ENCODE assay signal across 13 mouse cellular contexts in genomic region chr17:12412181-12412890, GRCm38 (mm10). TPM values are rescaled to one million over a fixed set of nuclear protein-coding genes. Genes with fewer than 3 reads are reported as not detected.
DNase-seq lines count a peak whose midpoint lies in the region; ATAC-seq and TF ChIP-seq lines count a peak whose summit lies in the region.
"Had no signal": no experiment of that assay in that cellular context is flagged by ENCODE, and none has a peak within 500 bp of the region (broad histone marks: within the 10 kb centered on the region; RNA-seq: fewer than 3 reads in every experiment).

No protein-coding gene starts in this region.

- H3K27me3 ChIP-seq in heart, postnatal 0 days (ENCODE audit: control insufficient read depth, insufficient read depth, low read length): no peaks in the 10 kb centered on the region
- H3K27me3 ChIP-seq in limb, embryonic 11.5 days (ENCODE audit: control insufficient read depth, insufficient read depth, low read length): no peaks in the 10 kb centered on the region
- no peaks in the 10 kb centered on the region for H3K27me3 ChIP-seq in stomach, embryonic 16.5 days (ENCODE audit: control insufficient read depth, insufficient read depth, low read length)
- no peaks in the 10 kb centered on the region for H3K27me3 ChIP-seq in hindbrain, embryonic 11.5 days (ENCODE audit: control insufficient read depth, insufficient read depth, low read length)
- H3K27me3 ChIP-seq: forebrain, embryonic 13.5 days; intestine, embryonic 15.5 days; midbrain, embryonic 12.5 days; Patski had no signal

- no peak for TF ChIP-seq EP300 in heart, postnatal 0 days (IDR thresholded peaks at IDR 0.05; ENCODE audit: low read depth)

- peak; percentile 66 for ATAC-seq in heart, postnatal 0 days (ENCODE audit: insufficient read depth, low read depth)
- ATAC-seq in limb, embryonic 11.5 days (ENCODE audit: insufficient number of reproducible peaks, low FRiP score, low TSS enrichment, low read depth): no peak
- ATAC-seq in stomach, embryonic 16.5 days (ENCODE audit: insufficient read depth, low FRiP score): peak; percentile 45; the same call in 1 of the 2 replicates
- ATAC-seq in hindbrain, embryonic 11.5 days (ENCODE audit: low FRiP score): no peak
- ATAC-seq: forebrain, embryonic 13.5 days; intestine, embryonic 15.5 days; Patski had no signal

- H3K9me3 ChIP-seq in heart, postnatal 0 days (replicated peaks; ENCODE audit: control insufficient read depth, low read length): no peaks in the 10 kb centered on the region
- no peaks in the 10 kb centered on the region for H3K9me3 ChIP-seq in limb, embryonic 11.5 days (ENCODE audit: control insufficient read depth, low read length)
- H3K9me3 ChIP-seq in stomach, embryonic 16.5 days (replicated peaks; ENCODE audit: control insufficient read depth, low read length): no peaks in the 10 kb centered on the region
- no peaks in the 10 kb centered on the region for H3K9me3 ChIP-seq in hindbrain, embryonic 11.5 days (ENCODE audit: control insufficient read depth, low read length)
- H3K9me3 ChIP-seq: forebrain, embryonic 13.5 days; intestine, embryonic 15.5 days; midbrain, embryonic 12.5 days had no signal

- H3K36me3 ChIP-seq in heart, postnatal 0 days (replicated peaks; ENCODE audit: control insufficient read depth, insufficient read depth, low read length): no peaks in the 10 kb centered on the region
- no peaks in the 10 kb centered on the region for H3K36me3 ChIP-seq in limb, embryonic 11.5 days (ENCODE audit: control insufficient read depth, insufficient read depth, low read length)
- H3K36me3 ChIP-seq in stomach, embryonic 16.5 days (ENCODE audit: control insufficient read depth, insufficient read depth, low read length): no peaks in the 10 kb centered on the region
- no peaks in the 10 kb centered on the region for H3K36me3 ChIP-seq in hindbrain, embryonic 11.5 days (ENCODE audit: control insufficient read depth, insufficient read depth, low read length)
- H3K36me3 ChIP-seq: intestine, embryonic 15.5 days; midbrain, embryonic 12.5 days had no signal

- H3K9ac ChIP-seq in heart, postnatal 0 days (replicated peaks; ENCODE audit: low read depth, low read length): no peak overlapping the region
- no peak overlapping the region for H3K9ac ChIP-seq in limb, embryonic 11.5 days (ENCODE audit: low read length)
- H3K9ac ChIP-seq in stomach, embryonic 16.5 days (ENCODE audit: low read length): 0 out of 2 replicates have a peak overlapping the region, but pooled peaks have one; percentile 7
- no peak overlapping the region for H3K9ac ChIP-seq in hindbrain, embryonic 11.5 days (ENCODE audit: low read depth, low read length)
- H3K9ac ChIP-seq: forebrain, embryonic 13.5 days; intestine, embryonic 15.5 days; midbrain, embryonic 12.5 days had no signal

- WGBS in heart, postnatal 0 days: 39% methylated on average over 10 of the region's 10 CpGs
- 46% methylated on average over 10 of the region's 10 CpGs for WGBS in limb, embryonic 11.5 days
- WGBS in stomach, embryonic 16.5 days: 55% methylated on average over 10 of the region's 10 CpGs
- 68% methylated on average over 10 of the region's 10 CpGs for WGBS in hindbrain, embryonic 11.5 days

- TF ChIP-seq CTCF in heart, postnatal 0 days (IDR thresholded peaks at IDR 0.05; ENCODE audit: low read depth): no peak

- peak; percentile 98 for DNase-seq in heart, adult 11 months
- no peak for DNase-seq in heart, postnatal 4 days
- DNase-seq in heart, postnatal 0 days (ENCODE audit: low spot score): peak; percentile 63
- peak; percentile 41 for DNase-seq in limb, embryonic 11.5 days (ENCODE audit: low spot score)
- no peak for DNase-seq in frontal cortex, postnatal 25 days (ENCODE audit: low spot score in 2 of 2)
- no peak for DNase-seq in thymus, postnatal 14 days
- DNase-seq in hindbrain, embryonic 11.5 days (ENCODE audit: low spot score): no peak
- DNase-seq: thymus, postnatal 4 days had no signal

- no peak overlapping the region for H3K4me3 ChIP-seq in heart, postnatal 0 days (ENCODE audit: low read depth, low read length)
- H3K4me3 ChIP-seq in limb, embryonic 11.5 days (ENCODE audit: low read depth, low read length): no peak overlapping the region
- H3K4me3 ChIP-seq in stomach, embryonic 16.5 days (replicated peaks; ENCODE audit: low read length): no peak overlapping the region
- H3K4me3 ChIP-seq in hindbrain, embryonic 11.5 days (ENCODE audit: low read depth, low read length): no peak overlapping the region
- H3K4me3 ChIP-seq: forebrain, embryonic 13.5 days; intestine, embryonic 15.5 days; midbrain, embryonic 12.5 days had no signal

- H3K4me2 ChIP-seq in heart, postnatal 0 days (ENCODE audit: low read depth, low read length): no peak overlapping the region
- H3K4me2 ChIP-seq in limb, embryonic 11.5 days (ENCODE audit: low read depth, severe bottlenecking): no peak overlapping the region
- H3K4me2 ChIP-seq in stomach, embryonic 16.5 days (ENCODE audit: low read depth, low read length): no peak overlapping the region
- no peak overlapping the region for H3K4me2 ChIP-seq in hindbrain, embryonic 11.5 days (replicated peaks; ENCODE audit: low read depth, low read length)
- H3K4me2 ChIP-seq: forebrain, embryonic 13.5 days; intestine, embryonic 15.5 days; midbrain, embryonic 12.5 days had no signal

- peaks cover 9% of the 10 kb centered on the region; the same call in 1 of the 2 replicates for H3K4me1 ChIP-seq in heart, postnatal 0 days (ENCODE audit: control insufficient read depth, insufficient read depth)
- peaks cover 15% of the 10 kb centered on the region for H3K4me1 ChIP-seq in limb, embryonic 11.5 days (ENCODE audit: control insufficient read depth, insufficient read depth, low read length)
- H3K4me1 ChIP-seq in stomach, embryonic 16.5 days (ENCODE audit: control insufficient read depth, insufficient read depth, low read length): peaks cover 15% of the 10 kb centered on the region
- no peaks in the 10 kb centered on the region for H3K4me1 ChIP-seq in hindbrain, embryonic 11.5 days (replicated peaks; ENCODE audit: control insufficient read depth, insufficient read depth, low read length)
- H3K4me1 ChIP-seq: forebrain, embryonic 13.5 days; midbrain, embryonic 12.5 days had no signal

- peak overlapping the region; percentile 44 for H3K27ac ChIP-seq in heart, postnatal 0 days (ENCODE audit: low read depth)
- no peak overlapping the region for H3K27ac ChIP-seq in limb, embryonic 11.5 days (replicated peaks; ENCODE audit: low read depth, low read length)
- peak overlapping the region; percentile 7; the same call in 1 of the 2 replicates for H3K27ac ChIP-seq in stomach, embryonic 16.5 days (ENCODE audit: low read length)
- no peak overlapping the region for H3K27ac ChIP-seq in hindbrain, embryonic 11.5 days (ENCODE audit: low read depth, low read length)
- H3K27ac ChIP-seq: forebrain, embryonic 13.5 days; intestine, embryonic 15.5 days; midbrain, embryonic 12.5 days had no signal

RNA-seq across cellular contexts. Expression of gene Plg, which starts 33.9 kb away (rescaled TPM):
- under 1 TPM in 1 of 2 experiments, not detected in 1; 0.11 TPM for total RNA-seq in heart, postnatal 4 days (2021)
- 0.12 and 0.38 TPM in 2 replicates for total RNA-seq in heart, postnatal 0 days (2014; rRNA removed; ENCODE audit: low replicate concordance)
- not detected in 2 replicates for polyA plus RNA-seq in heart, postnatal 0 days (2015; fragmentation: Nextera tagmentation; extraction: Ambion mirVana)
- 0.15 TPM in 1 of 2 replicates, not detected in the other for polyA plus RNA-seq in limb, embryonic 11.5 days (2014; fragmentation: Nextera tagmentation; extraction: Ambion mirVana)
- 13.0 and 13.9 TPM in 2 replicates for polyA plus RNA-seq in stomach, embryonic 16.5 days (2015; fragmentation: Nextera tagmentation; extraction: Ambion mirVana)
- not detected in 2 replicates for polyA plus RNA-seq in hindbrain, embryonic 11.5 days (2014; fragmentation: Nextera tagmentation; extraction: Ambion mirVana)
- polyA plus RNA-seq: midbrain, embryonic 12.5 days had no signal

Comparison
In these comparisons a context has a peak if more than half of its experiments do, and no peak if none do; other contexts are left out.
1. DNase-seq: peak in heart, adult 11 months (single experiment), heart, postnatal 0 days (single experiment) and limb, embryonic 11.5 days (single experiment); none in heart, postnatal 4 days (single experiment), frontal cortex, postnatal 25 days (0 of 2), thymus, postnatal 14 days (single experiment) and hindbrain, embryonic 11.5 days (single experiment).
2. ATAC-seq: peak in heart, postnatal 0 days (single experiment) and stomach, embryonic 16.5 days (single experiment); none in limb, embryonic 11.5 days (single experiment) and hindbrain, embryonic 11.5 days (single experiment).
3. H3K27ac ChIP-seq: peak in heart, postnatal 0 days (single experiment) and stomach, embryonic 16.5 days (single experiment); none in limb, embryonic 11.5 days (single experiment) and hindbrain, embryonic 11.5 days (single experiment).
4. RNA of gene Plg, which starts 33.9 kb away (polyA plus RNA-seq): 13.0 to 13.9 TPM in stomach, embryonic 16.5 days; 0.15 TPM in limb, embryonic 11.5 days, not detected in hindbrain, embryonic 11.5 days and not detected in heart, postnatal 0 days; every median in the first group is over 10 times any median in the second.